Mouse (Mus musculus) forebrain, postnatal 0 days (tissue): ENCODE data around the gene Fam186b. TPM values are rescaled to one million over a fixed set of nuclear protein-coding genes. Genes with fewer than 3 reads are reported as not detected.
A peak's percentile ranks its signal among the peaks of the same experiment; 100 is the strongest.

ENCODE experiments used
- ATAC-seq: fragments of 200-750 bp; cut with Nextera tagmentation; 2 replicates; pipeline ENCODE4 v1.8.0; 2017; ENCODE audit warnings: mild to moderate bottlenecking, moderate library complexity
- DNase-seq: peaks from one replicate; pipeline ENCODE4 v3.0.0-alpha.2; 2015
- H3K27ac ChIP-seq: fragments of 300-500 bp; sonication (generic); 2 replicates; pipeline ENCODE4 v1.5.1; 2014; ENCODE audit warnings: low read depth, mild to moderate bottlenecking, antibody characterized with exemption, low read length, moderate library complexity, mixed read lengths
- H3K27me3 ChIP-seq: fragments of 300-500 bp; sonication (generic); 2 replicates; pipeline ENCODE4 v1.6.1; 2014; ENCODE audit warnings: mild to moderate bottlenecking, low read length, mixed read lengths; ENCODE audit not compliant: insufficient read depth
- H3K36me3 ChIP-seq: fragments of 300-500 bp; sonication (generic); 2 replicates; pipeline ENCODE4 v1.6.1; 2014; ENCODE audit warnings: mild to moderate bottlenecking, moderate library complexity; ENCODE audit not compliant: insufficient read depth
- H3K4me1 ChIP-seq: fragments of 300-500 bp; sonication (generic); 2 replicates; pipeline ENCODE4 v1.6.1; 2014; ENCODE audit warnings: antibody characterized with exemption; ENCODE audit not compliant: insufficient read depth
- H3K4me2 ChIP-seq: fragments of 300-500 bp; sonication (generic); 2 replicates; pipeline ENCODE4 v1.6.1; 2014; ENCODE audit warnings: low read depth, mild to moderate bottlenecking, moderate library complexity
- H3K4me3 ChIP-seq: fragments of 300-500 bp; sonication (generic); 2 replicates; pipeline ENCODE4 v1.5.1; 2014; ENCODE audit warnings: low read depth, low read length, mixed read lengths
- H3K9ac ChIP-seq: fragments of 300-500 bp; sonication (generic); 2 replicates; pipeline ENCODE4 v1.6.1; 2014; ENCODE audit warnings: mild to moderate bottlenecking
- H3K9me3 ChIP-seq: fragments of 300-500 bp; sonication (generic); 2 replicates; pipeline ENCODE4 v1.6.1; 2016; ENCODE audit warnings: low read length
- CTCF ChIP-seq: sonication (generic); IDR thresholded peaks from 2 replicates; pipeline ENCODE4 v1.5.1; 2016; ENCODE audit warnings: antibody characterized with exemption, control low read depth, low read depth
- WGBS: fragments of 180-500 bp; shearing (Covaris S2); extraction: QIAGEN DNeasy Blood & Tissue Kit; methylation state at CpG from one replicate; pipeline ENCODE4 v1.1.7; 2014; 5-methylcytosine and 5-hydroxymethylcytosine counted together
- polyA plus RNA-seq: library from polyadenylated mRNA; unstranded; fragments of >200 nt; fragmentation: Nextera tagmentation; extraction: Ambion mirVana; gene quantifications from 2 replicates; pipeline ENCODE4 v1.2.1, GENCODE M21; 2015
- total RNA-seq: library from RNA; depleted of rRNA; stranded (reverse); fragments of >200 nt; gene quantifications from 2 replicates; pipeline ENCODE4 v1.2.3, GENCODE M21; 2014; rRNA removed

The Fam186b gene
- total and polyA plus RNA-seq, 2 experiments from 2014 or later, result 0.52 to 0.85 TPM

DNA sequence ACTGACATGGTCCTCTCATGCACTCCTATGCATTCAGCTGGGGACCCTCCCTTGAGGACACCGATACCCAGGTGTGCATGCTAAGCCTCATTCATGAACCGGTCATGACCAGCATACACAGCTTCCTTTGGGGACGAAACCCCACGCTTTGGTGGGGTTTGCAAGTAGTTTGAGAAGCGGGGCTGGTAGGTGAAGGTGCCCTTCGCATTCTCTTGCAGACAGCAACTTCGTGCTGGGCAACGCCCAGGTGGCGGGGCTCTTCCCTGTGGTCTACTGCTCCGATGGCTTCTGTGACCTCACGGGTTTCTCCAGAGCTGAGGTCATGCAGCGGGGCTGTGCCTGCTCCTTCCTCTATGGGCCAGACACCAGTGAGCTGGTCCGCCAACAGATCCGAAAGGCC is 69.6 kb downstream of the Fam186b start:
- H3K4me3 ChIP-seq, result peak overlapping the region; percentile 47
- peaks cover 57% of the 10 kb centered on the region for H3K27me3 ChIP-seq
- no peaks in the 10 kb centered on the region for H3K9me3 ChIP-seq
- ATAC-seq (no peak), DNase-seq (no peak)
- TF ChIP-seq CTCF, result no peak
- H3K27ac ChIP-seq, result 0 out of 2 replicates have a peak overlapping the region, but pooled peaks have one; percentile 35
- peak overlapping the region; percentile 68 for H3K4me2 ChIP-seq
- H3K4me1 ChIP-seq, result no peaks in the 10 kb centered on the region; the same call in 1 of the 2 replicates
- H3K9ac ChIP-seq, result 0 out of 2 replicates have a peak overlapping the region, but pooled peaks have one; percentile 50
- 20% methylated on average over 14 of the region's 14 CpGs for WGBS
- H3K36me3 ChIP-seq, result no peaks in the 10 kb centered on the region

DNA sequence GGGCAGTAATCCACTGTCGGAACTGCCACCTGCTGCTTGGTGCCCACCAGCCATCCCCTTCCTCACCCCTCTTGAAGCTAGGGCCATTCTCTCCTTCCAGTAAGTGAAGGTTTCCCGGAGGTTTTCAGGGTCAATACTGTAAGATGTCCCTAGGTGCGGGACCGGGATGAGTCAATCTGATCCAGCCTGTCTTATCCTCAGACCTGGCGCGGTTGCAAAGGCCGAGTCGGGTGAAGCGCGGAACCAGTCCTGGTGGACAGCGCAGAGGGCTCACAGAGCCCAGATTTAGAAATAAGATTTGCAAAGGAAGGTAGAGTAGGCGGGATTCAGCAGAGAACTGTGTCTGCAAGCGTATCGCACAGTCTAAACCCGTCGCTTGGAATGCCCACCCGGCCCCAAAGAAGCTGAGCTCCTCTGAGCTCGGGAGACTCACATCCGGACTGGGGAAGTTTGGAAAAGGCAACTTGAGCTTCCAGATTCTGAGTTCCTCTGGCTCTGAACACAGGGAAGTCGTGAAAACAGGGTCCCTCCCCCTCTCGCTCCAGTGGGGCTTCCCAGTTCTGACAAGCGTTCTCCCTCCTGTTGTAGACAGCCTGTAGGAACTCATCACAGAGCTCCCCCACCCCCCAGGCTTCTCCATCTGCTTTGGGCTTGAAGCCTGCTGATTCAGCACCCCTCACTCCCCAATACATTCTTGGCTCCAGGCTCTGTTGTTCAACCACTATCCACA is 70.4 kb downstream of the Fam186b start:
- DNase-seq (peak; percentile 82), ATAC-seq (peak; percentile 78)
- Histone ChIP-seq H3K36me3 (no peaks in the 10 kb centered on the region), H3K9ac (peak overlapping the region; percentile 50), H3K27me3 (peaks cover 60% of the 10 kb centered on the region), H3K4me3 (peak overlapping the region; percentile 47), H3K27ac (peak overlapping the region; percentile 35; the same call in 1 of the 2 replicates), H3K4me1 (no peaks in the 10 kb centered on the region; the same call in 1 of the 2 replicates), H3K4me2 (peak overlapping the region; percentile 68), H3K9me3 (no peaks in the 10 kb centered on the region)
- TF ChIP-seq CTCF, result 0 out of 2 replicates have a peak, but pooled peaks have one; percentile 8
- WGBS, result 2% methylated on average over 22 of the region's 22 CpGs

DNA sequence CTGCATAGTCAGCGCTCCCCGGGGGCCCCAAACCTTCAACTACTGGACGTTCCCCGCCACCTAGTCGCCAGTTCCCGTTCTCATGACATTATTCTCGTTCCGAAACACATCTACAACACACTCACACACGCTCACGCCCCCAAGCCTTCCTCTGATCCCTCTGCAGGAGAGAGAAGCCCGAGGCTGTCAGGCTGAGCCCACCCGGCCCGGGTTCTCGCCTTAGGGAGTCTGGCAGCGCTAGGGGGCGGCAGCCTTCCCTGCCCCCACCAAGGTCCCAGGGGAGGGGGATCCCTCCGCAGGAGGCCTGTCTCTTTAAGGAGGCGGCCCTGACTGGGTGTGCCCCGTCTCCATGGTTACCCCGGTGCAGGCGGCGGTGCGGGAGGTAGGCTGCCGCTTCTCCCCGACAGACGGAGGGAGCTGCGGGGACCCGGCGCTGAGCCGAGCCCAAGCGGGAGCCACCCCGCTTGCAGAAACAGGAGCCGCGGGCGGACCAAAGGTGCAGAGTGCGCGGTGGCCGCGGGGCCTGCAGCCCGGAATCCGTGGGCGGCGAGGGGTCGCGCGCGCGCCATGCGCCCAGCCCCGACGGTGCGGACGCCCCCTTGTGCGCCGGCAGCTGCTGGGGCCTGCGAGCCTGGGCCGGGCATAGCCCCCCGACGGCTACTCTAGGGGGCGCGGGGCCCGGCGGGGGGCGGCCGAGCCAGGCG is 71.3 kb downstream of the Fam186b start, which contains the start of gene Kcnh3:
Kcnh3 (plus strand) TSS at position 654 of the 704 bp plus-strand sequence.
- WGBS, result under 1% methylated on average over 47 of the region's 66 CpGs
- Histone ChIP-seq H3K9ac (peak within 1 kb of the TSS; percentile 50), H3K36me3 (no peaks in the 10 kb centered on the region), H3K27me3 (peaks cover 65% of the 10 kb centered on the region), H3K4me2 (peak within 1 kb of the TSS; percentile 68), H3K9me3 (no peaks in the 10 kb centered on the region), H3K4me1 (no peaks in the 10 kb centered on the region; the same call in 1 of the 2 replicates), H3K27ac (peak within 1 kb of the TSS; percentile 35; the same call in 1 of the 2 replicates), H3K4me3 (peak within 1 kb of the TSS; percentile 47)
- TF ChIP-seq CTCF, result peak; percentile 52
- ATAC-seq (peak; percentile 78), DNase-seq (peak; percentile 85)

DNA sequence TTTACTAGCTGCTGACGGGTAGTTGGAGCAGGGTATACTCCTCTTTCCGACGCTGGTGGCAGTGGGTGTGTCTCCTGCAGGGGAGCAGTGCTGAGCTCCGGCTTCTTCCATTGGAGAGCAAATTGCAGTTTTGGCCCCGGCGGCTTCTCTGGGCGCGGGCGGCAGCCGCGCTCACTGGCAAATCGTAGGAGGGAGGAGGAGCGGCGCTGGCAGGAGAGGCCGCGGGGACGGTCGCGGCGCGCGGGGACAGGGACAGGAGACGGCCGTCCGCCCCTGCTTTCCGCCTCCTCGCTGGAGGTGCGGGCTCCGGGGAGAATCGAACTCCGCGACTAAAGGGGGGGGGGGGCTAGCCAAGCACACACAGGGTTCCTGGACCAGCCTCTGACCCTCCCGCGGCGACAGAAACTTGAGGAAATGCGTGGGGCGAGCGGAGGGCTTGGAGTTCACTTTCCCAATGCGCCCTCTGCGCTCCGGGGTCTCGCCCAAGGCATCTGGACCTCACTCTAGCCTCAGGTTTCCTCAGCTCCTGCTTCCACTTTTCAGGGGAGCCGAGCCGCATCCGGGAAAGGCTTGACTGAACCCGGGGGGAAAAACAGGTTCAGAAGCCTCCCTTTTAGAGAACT is 72.0 kb downstream of the Fam186b start:
- Histone ChIP-seq H3K4me1 (no peaks in the 10 kb centered on the region; the same call in 1 of the 2 replicates), H3K9ac (peak overlapping the region; percentile 50), H3K27me3 (peaks cover 59% of the 10 kb centered on the region), H3K27ac (no peak overlapping the region), H3K36me3 (no peaks in the 10 kb centered on the region), H3K4me2 (peak overlapping the region; percentile 68), H3K4me3 (peak overlapping the region; percentile 47), H3K9me3 (no peaks in the 10 kb centered on the region)
- no peak for TF ChIP-seq CTCF
- 1% methylated on average over 46 of the region's 46 CpGs for WGBS
- ATAC-seq (no peak), DNase-seq (peak; percentile 49)

DNA sequence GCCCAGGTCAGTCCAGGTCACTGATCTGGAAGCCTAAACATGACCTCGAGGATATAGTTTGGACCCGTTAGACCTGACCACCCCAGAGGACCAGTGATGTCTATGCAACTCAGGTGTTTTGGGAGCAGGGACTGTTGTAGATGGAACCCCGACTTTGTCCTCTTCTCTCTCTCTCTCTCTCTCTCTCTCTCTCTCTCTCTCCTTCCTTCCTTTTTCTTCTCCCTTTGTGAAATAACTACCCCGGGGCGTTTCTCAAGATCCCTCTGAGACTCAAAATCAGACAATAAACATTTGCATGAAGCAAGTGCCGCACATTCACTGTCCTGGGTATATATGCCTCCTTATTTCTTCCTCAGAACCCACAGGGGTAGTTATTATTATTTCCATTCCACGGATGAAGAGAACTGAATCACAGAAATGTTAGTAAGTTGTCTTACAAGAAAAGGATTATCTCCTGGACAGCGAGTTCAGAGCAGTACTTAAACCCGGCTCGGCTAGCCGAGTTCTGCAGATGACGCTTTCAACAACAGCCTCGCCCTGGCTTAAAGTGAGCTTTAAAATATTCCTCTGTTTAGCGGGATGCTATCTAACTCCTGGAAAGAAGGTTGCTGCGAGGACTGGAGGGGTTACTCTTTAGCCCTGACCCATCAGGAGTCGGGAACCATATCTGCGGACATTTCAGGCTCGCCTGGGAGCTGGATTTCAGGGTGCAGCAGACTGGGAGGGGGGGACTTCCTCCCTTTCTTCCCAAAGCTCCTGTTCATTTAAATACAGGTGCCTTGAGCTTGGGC is 72.7 kb downstream of the Fam186b start:
- DNase-seq (peak; percentile 35), ATAC-seq (no peak)
- Histone ChIP-seq H3K4me1 (no peaks in the 10 kb centered on the region; the same call in 1 of the 2 replicates), H3K4me3 (peak overlapping the region; percentile 47), H3K27me3 (peaks cover 52% of the 10 kb centered on the region), H3K27ac (no peak overlapping the region), H3K9me3 (no peaks in the 10 kb centered on the region), H3K4me2 (peak overlapping the region; percentile 68), H3K9ac (peak overlapping the region; percentile 50; the same call in 1 of the 2 replicates), H3K36me3 (no peaks in the 10 kb centered on the region)
- WGBS, result 5% methylated on average over 18 of the region's 18 CpGs
- no peak for TF ChIP-seq CTCF

DNA sequence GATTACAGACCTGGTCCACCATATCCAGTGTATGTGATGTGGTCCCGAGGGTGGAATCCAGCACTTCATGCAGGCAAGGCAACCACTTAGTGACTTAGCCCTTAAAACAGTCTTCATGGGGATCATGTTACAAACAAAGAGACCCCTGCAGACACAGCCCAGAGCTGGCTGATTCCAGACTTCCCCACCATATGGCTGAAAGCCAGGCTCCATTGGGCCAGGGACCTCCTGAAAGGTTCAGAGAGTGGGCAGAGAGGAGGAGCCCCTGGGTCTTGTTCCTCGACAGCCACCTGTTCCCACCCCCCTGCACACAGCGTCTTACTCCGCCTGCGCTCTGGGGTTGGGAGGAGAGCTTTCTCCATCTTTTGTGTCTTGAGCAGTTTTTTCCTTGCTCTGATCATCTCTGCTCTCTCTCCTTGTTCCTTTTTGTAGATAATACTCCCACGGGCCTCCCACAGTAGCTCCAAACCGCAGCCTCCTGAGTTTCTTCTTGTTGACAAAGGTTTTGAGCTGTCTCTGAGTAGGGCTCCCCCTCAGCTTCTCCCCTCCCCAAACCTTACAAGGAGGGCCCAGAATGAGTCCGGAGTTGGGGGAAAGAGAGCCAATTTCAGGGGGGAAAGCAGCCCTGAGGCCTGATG is 74.3 kb downstream of the Fam186b start:
- Histone ChIP-seq H3K4me3 (no peak overlapping the region), H3K27me3 (peaks cover 37% of the 10 kb centered on the region), H3K36me3 (no peaks in the 10 kb centered on the region), H3K27ac (no peak overlapping the region), H3K4me1 (no peaks in the 10 kb centered on the region; the same call in 1 of the 2 replicates), H3K9ac (no peak overlapping the region), H3K4me2 (no peak overlapping the region), H3K9me3 (no peaks in the 10 kb centered on the region)
- no peak for TF ChIP-seq CTCF
- ATAC-seq (no peak), DNase-seq (no peak)
- WGBS, result 14% methylated on average over 8 of the region's 8 CpGs

Other genes starting within 250 kb of the Fam186b start
- gene Prph, start 240.7 kb downstream of the Fam186b start, total RNA-seq, result 1.7 and 2.3 TPM in 2 replicates
- gene Prph, start 240.7 kb downstream of the Fam186b start, polyA plus RNA-seq, result 2.3 and 2.4 TPM in 2 replicates
- 1.5 and 3.9 TPM in 2 replicates for gene Troap, start 221.3 kb downstream of the Fam186b start, total RNA-seq
- 2.7 and 3.1 TPM in 2 replicates for gene Troap, start 221.3 kb downstream of the Fam186b start, polyA plus RNA-seq
- gene C1ql4, start 208.1 kb downstream of the Fam186b start, total RNA-seq, result 0.23 and 0.48 TPM in 2 replicates
- 0.40 TPM in 1 of 2 replicates, not detected in the other for gene C1ql4, start 208.1 kb downstream of the Fam186b start, polyA plus RNA-seq
- gene Dnajc22, start 202.7 kb downstream of the Fam186b start, total RNA-seq, result 0.38 and 0.71 TPM in 2 replicates
- gene Dnajc22, start 202.7 kb downstream of the Fam186b start, polyA plus RNA-seq, result 0.15 and 0.51 TPM in 2 replicates
- 28.9 and 29.6 TPM in 2 replicates for gene Spats2, start 170.0 kb downstream of the Fam186b start, total RNA-seq
- gene Spats2, start 170.0 kb downstream of the Fam186b start, polyA plus RNA-seq, result 21.8 and 24.4 TPM in 2 replicates
- gene Kcnh3, start 71.0 kb downstream of the Fam186b start, total RNA-seq, result 22.9 and 435 TPM in 2 replicates
- 7.7 and 8.2 TPM in 2 replicates for gene Kcnh3, start 71.0 kb downstream of the Fam186b start, polyA plus RNA-seq
- gene Mcrs1, start 43.9 kb downstream of the Fam186b start, total RNA-seq, result 231 and 250 TPM in 2 replicates
- gene Mcrs1, start 43.9 kb downstream of the Fam186b start, polyA plus RNA-seq, result 242 and 258 TPM in 2 replicates
- gene Prpf40b, start 801 bp downstream of the Fam186b start, total RNA-seq, result 110 and 116 TPM in 2 replicates
- gene Prpf40b, start 801 bp downstream of the Fam186b start, polyA plus RNA-seq, result 69.1 and 89.7 TPM in 2 replicates
- gene Fmnl3, start 74.6 kb upstream of the Fam186b start, total RNA-seq, result 11.2 and 14.2 TPM in 2 replicates
- 7.3 and 8.6 TPM in 2 replicates for gene Fmnl3, start 74.6 kb upstream of the Fam186b start, polyA plus RNA-seq
- gene Tmbim6, start 97.0 kb upstream of the Fam186b start, total RNA-seq, result 203 and 234 TPM in 2 replicates
- 269 and 312 TPM in 2 replicates for gene Tmbim6, start 97.0 kb upstream of the Fam186b start, polyA plus RNA-seq
- gene Nckap5l, start 161.9 kb upstream of the Fam186b start, total RNA-seq, result 12.3 and 17.6 TPM in 2 replicates
- 7.9 and 10.3 TPM in 2 replicates for gene Nckap5l, start 161.9 kb upstream of the Fam186b start, polyA plus RNA-seq
- gene Bcdin3d, start 178.8 kb upstream of the Fam186b start, total RNA-seq, result 12.1 and 17.5 TPM in 2 replicates
- 12.8 and 15.7 TPM in 2 replicates for gene Bcdin3d, start 178.8 kb upstream of the Fam186b start, polyA plus RNA-seq
- 19.2 and 25.6 TPM in 2 replicates for gene Faim2, start 232.3 kb upstream of the Fam186b start, total RNA-seq
- 44.6 and 57.4 TPM in 2 replicates for gene Faim2, start 232.3 kb upstream of the Fam186b start, polyA plus RNA-seq